21 mouse cellular contexts compared by ENCODE assay signal in genomic region chr11:20780312-20780711, GRCm38 (mm10).
"Had no signal": no experiment of that assay in that cellular context is flagged by ENCODE, and none has a peak within 500 bp of the region (broad histone marks: within the 10 kb centered on the region; RNA-seq: fewer than 3 reads in every experiment).

No protein-coding gene starts in this region.

- ATAC-seq: hindbrain, postnatal 0 days; intestine, embryonic 16.5 days; liver, embryonic 12.5 days had no signal

- H3K27me3 ChIP-seq: heart, embryonic 12.5 days; hindbrain, embryonic 13.5 days; hindbrain, embryonic 15.5 days; limb, embryonic 13.5 days; limb, embryonic 15.5 days; liver, embryonic 12.5 days had no signal

- DNase-seq: gastrocnemius, adult 2 months; gastrocnemius, postnatal 10 days; gastrocnemius, postnatal 25 days; heart, postnatal 10 days; heart, postnatal 4 days; kidney, adult 11 months; kidney, adult 8-10 months; kidney, postnatal 10 days; kidney, postnatal 25 days; kidney, postnatal 4 days; left cerebral cortex, postnatal 4 days had no signal

- H3K4me3 ChIP-seq: gastrocnemius, adult 2 months; heart, embryonic 10.5 days; heart, embryonic 12.5 days; hindbrain, embryonic 13.5 days; hindbrain, embryonic 15.5 days; layer of hippocampus, adult 2 months; limb, embryonic 13.5 days; limb, embryonic 15.5 days; liver, embryonic 12.5 days had no signal

- H3K9me3 ChIP-seq: hindbrain, embryonic 15.5 days; limb, embryonic 15.5 days had no signal

- H3K4me1 ChIP-seq: hindbrain, embryonic 13.5 days; hindbrain, embryonic 15.5 days; limb, embryonic 13.5 days; limb, embryonic 15.5 days had no signal

- H3K36me3 ChIP-seq: heart, embryonic 10.5 days; heart, embryonic 12.5 days; hindbrain, embryonic 13.5 days; hindbrain, embryonic 15.5 days; limb, embryonic 13.5 days; limb, embryonic 15.5 days; liver, embryonic 12.5 days had no signal
